15 mouse cellular contexts compared by ENCODE assay signal in the genomic region with DNA sequence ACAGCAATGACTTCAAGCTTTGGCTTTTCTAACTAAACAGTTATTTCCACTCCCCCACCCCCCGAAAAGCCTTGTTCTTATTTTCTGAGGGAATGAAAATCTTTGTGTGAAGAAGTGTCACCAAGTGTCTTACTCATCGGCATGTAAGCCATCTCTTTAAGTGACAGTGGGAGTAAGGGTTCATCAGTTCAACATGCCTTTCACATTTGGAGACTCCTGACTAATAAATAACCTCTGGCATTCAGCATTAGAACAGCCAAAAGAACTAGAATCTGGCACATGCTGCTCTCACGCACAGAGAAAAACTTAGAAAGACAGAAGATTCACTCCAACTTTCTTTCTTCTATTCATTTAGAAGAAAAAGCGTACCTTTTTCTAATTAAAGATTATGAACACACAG.
"Had no signal": no experiment of that assay in that cellular context is flagged by ENCODE, and none has a peak within 500 bp of the region (broad histone marks: within the 10 kb centered on the region; RNA-seq: fewer than 3 reads in every experiment).

No protein-coding gene starts in this region.

- H3K4me2 ChIP-seq: kidney, embryonic 15.5 days; limb, embryonic 15.5 days; liver, embryonic 12.5 days; lung, embryonic 14.5 days; neural tube, embryonic 12.5 days had no signal

- H3K9ac ChIP-seq: kidney, embryonic 15.5 days; limb, embryonic 15.5 days; liver, embryonic 12.5 days; lung, embryonic 14.5 days; neural tube, embryonic 12.5 days had no signal

- H3K9me3 ChIP-seq: kidney, embryonic 15.5 days; limb, embryonic 15.5 days; liver, embryonic 12.5 days; midbrain, embryonic 10.5 days; neural tube, embryonic 12.5 days had no signal

- H3K36me3 ChIP-seq: kidney, embryonic 15.5 days; limb, embryonic 15.5 days; liver, embryonic 12.5 days; midbrain, embryonic 10.5 days; neural tube, embryonic 12.5 days had no signal

- DNase-seq: layer of hippocampus, adult 9-11 months; left cerebral cortex, postnatal 4 days; lung, embryonic 14.5 days; lung, postnatal 10 days; lung, postnatal 4 days; midbrain, embryonic 14.5 days; retina, postnatal 1 day; thymus, postnatal 4 days had no signal

- H3K4me1 ChIP-seq: liver, embryonic 12.5 days; midbrain, embryonic 10.5 days had no signal

- H3K27me3 ChIP-seq: limb, embryonic 15.5 days; liver, embryonic 12.5 days; neural tube, embryonic 12.5 days had no signal

- H3K4me3 ChIP-seq: kidney, embryonic 15.5 days; limb, embryonic 15.5 days; liver, embryonic 12.5 days; midbrain, embryonic 10.5 days; myocyte; neural tube, embryonic 12.5 days had no signal

- H3K27ac ChIP-seq: kidney, embryonic 15.5 days; limb, embryonic 15.5 days; liver, embryonic 12.5 days; midbrain, embryonic 10.5 days; neural tube, embryonic 12.5 days had no signal

- ATAC-seq: intestine, embryonic 16.5 days; liver, embryonic 12.5 days had no signal
